Mouse (Mus musculus) embryonic fibroblast, embryonic 13.5 days (primary cell): ENCODE measurements at regions not wholly inside any gene's neighbourhood (a gene's known extent, or its start where the extent isn't known, plus 50 kb on each side); places are given as distances from the start of the nearest gene placed in this dataset.
A peak's percentile ranks its signal among the peaks of the same experiment; 100 is the strongest.

Source experiments
- H3K27ac ChIP-seq: 2 replicates; pipeline ENCODE4 v1.5.1; 2012; ENCODE audit warnings: low read length, control low read depth, inconsistent platforms; ENCODE audit not compliant: insufficient read depth
- H3K4me1 ChIP-seq: 2 replicates; pipeline ENCODE4 v1.6.1; 2011; ENCODE audit warnings: low read length; ENCODE audit not compliant: control insufficient read depth, insufficient read depth
- H3K4me3 ChIP-seq: 2 replicates; pipeline ENCODE4 v1.5.1; 2011; ENCODE audit warnings: mild to moderate bottlenecking, control low read depth, low read length; ENCODE audit not compliant: insufficient read depth
- CTCF ChIP-seq: IDR thresholded peaks from 2 replicates; pipeline ENCODE4 v1.5.1; 2011; ENCODE audit warnings: mild to moderate bottlenecking, control low read depth, low read length, moderate library complexity, borderline replicate concordance; ENCODE audit not compliant: insufficient read depth
- POLR2A ChIP-seq: IDR thresholded peaks from 2 replicates; pipeline ENCODE4 v1.6.1; 2011; ENCODE audit warnings: low read depth, mild to moderate bottlenecking, control low read depth, low read length, moderate library complexity

- no peaks in the 10 kb centered on the region for H3K4me1 ChIP-seq
- TF ChIP-seq POLR2A (no peak), CTCF (peak; percentile 85)
- no peak overlapping the region for H3K4me3 ChIP-seq
- H3K27ac ChIP-seq: no peak overlapping the region
Observed at GRCm38 (mm10) chr7:72362690-72363089, 56.3 kb upstream of the Mctp2 start.

- H3K4me1 ChIP-seq: no peaks in the 10 kb centered on the region
Observed at GRCm38 (mm10) chr7:72391323-72391722, 84.9 kb upstream of the Mctp2 start.

GRCm38 (mm10) chr7:72400056-72400455 is 93.6 kb upstream of the Mctp2 start:
- Histone ChIP-seq H3K4me1 (peaks cover 2% of the 10 kb centered on the region), H3K4me3 (no peak overlapping the region), H3K27ac (no peak overlapping the region)
- TF ChIP-seq CTCF (no peak; the same call in 1 of the 2 replicates), POLR2A (no peak)

More at GRCm38 (mm10) chr7:72391323-72391722, 84.9 kb upstream of the Mctp2 start:
- TF ChIP-seq CTCF: peak; percentile 60; the same call in 1 of the 2 replicates
- TF ChIP-seq POLR2A: no peak
- no peak overlapping the region for H3K4me3 ChIP-seq
- no peak overlapping the region for H3K27ac ChIP-seq

- Histone ChIP-seq H3K4me3 (no peak overlapping the region), H3K27ac (no peak overlapping the region), H3K4me1 (no peaks in the 10 kb centered on the region; the same call in 1 of the 2 replicates)
- TF ChIP-seq POLR2A: no peak
- no peak for TF ChIP-seq CTCF
Observed at GRCm38 (mm10) chr7:72406131-72406530, 99.7 kb upstream of the Mctp2 start.

- no peak overlapping the region for H3K27ac ChIP-seq
- H3K4me3 ChIP-seq: no peak overlapping the region
- TF ChIP-seq CTCF (no peak), POLR2A (no peak)
- H3K4me1 ChIP-seq: no peaks in the 10 kb centered on the region
Observed at GRCm38 (mm10) chr7:72408409-72408986, 102.1 kb upstream of the Mctp2 start.

GRCm38 (mm10) chr7:72438552-72438951 is 132.1 kb upstream of the Mctp2 start:
- Histone ChIP-seq H3K4me1 (peaks cover 13% of the 10 kb centered on the region), H3K27ac (no peak overlapping the region), H3K4me3 (no peak overlapping the region)
- TF ChIP-seq CTCF (no peak), POLR2A (no peak)

- no peak overlapping the region for H3K4me3 ChIP-seq
- peaks cover 29% of the 10 kb centered on the region for H3K4me1 ChIP-seq
- H3K27ac ChIP-seq: peak overlapping the region; percentile 79
- TF ChIP-seq POLR2A: no peak
- no peak for TF ChIP-seq CTCF
Observed at GRCm38 (mm10) chr7:72442001-72442400, 135.6 kb upstream of the Mctp2 start.

GRCm38 (mm10) chr7:72444016-72444415 is 137.6 kb upstream of the Mctp2 start:
- Histone ChIP-seq H3K4me3 (no peak overlapping the region), H3K27ac (peak overlapping the region; percentile 35; the same call in 1 of the 2 replicates), H3K4me1 (peaks cover 32% of the 10 kb centered on the region)
- TF ChIP-seq CTCF (no peak), POLR2A (no peak)

- H3K27ac ChIP-seq: peak overlapping the region; percentile 35
- no peak overlapping the region for H3K4me3 ChIP-seq
- TF ChIP-seq POLR2A: no peak
- TF ChIP-seq CTCF: no peak
- peaks cover 32% of the 10 kb centered on the region for H3K4me1 ChIP-seq
Observed at GRCm38 (mm10) chr7:72444792-72445191, 138.4 kb upstream of the Mctp2 start.

GRCm38 (mm10) chr7:72446911-72447310 is 140.5 kb upstream of the Mctp2 start:
- TF ChIP-seq CTCF (no peak), POLR2A (peak; percentile 33)
- Histone ChIP-seq H3K4me1 (peaks cover 30% of the 10 kb centered on the region), H3K27ac (peak overlapping the region; percentile 100), H3K4me3 (no peak overlapping the region)

GRCm38 (mm10) chr7:72462978-72463377 is 156.6 kb upstream of the Mctp2 start:
- Histone ChIP-seq H3K27ac (no peak overlapping the region), H3K4me1 (no peaks in the 10 kb centered on the region), H3K4me3 (no peak overlapping the region)
- no peak for TF ChIP-seq CTCF
- TF ChIP-seq POLR2A: no peak

- Histone ChIP-seq H3K4me1 (no peaks in the 10 kb centered on the region), H3K27ac (no peak overlapping the region), H3K4me3 (no peak overlapping the region)
- TF ChIP-seq POLR2A: no peak
- TF ChIP-seq CTCF: no peak
Observed at GRCm38 (mm10) chr7:72464658-72465057, 158.2 kb upstream of the Mctp2 start.
